Mouse (Mus musculus): ENCODE results near the gene Trim42. TPM values are rescaled to one million over a fixed set of nuclear protein-coding genes. Genes with fewer than 3 reads are reported as not detected.
A peak's percentile ranks its signal among the peaks of the same experiment; 100 is the strongest.

Trim42 gene
- total RNA-seq (2021): under 1 TPM in 1 of 2 experiments, not detected in 1; 0.14 TPM

- intact Hi-C loops (cut with DNase I): no loop called here
Measured at GRCm38 (mm10) chr9:97369591-97369990, at the start of gene Trim42. Gene Trim42, minus strand, starts transcription at chr9:97369958.

GRCm38 (mm10) chr9:97414876-97415668 lies 45.3 kb upstream of the Trim42 start:
- intact Hi-C loops (cut with DNase I): no loop called here
- DNase-seq (ENCODE audit: extremely low spot score in 1 of 2, low spot score in 2 of 2): no peak

More at GRCm38 (mm10) chr9:97369591-97369990, at the start of gene Trim42:
- DNase-seq (ENCODE audit: extremely low spot score in 1 of 2, low spot score in 2 of 2): no peak

- intact Hi-C loops (cut with DNase I): no loop called here
- no peak for DNase-seq (ENCODE audit: extremely low spot score in 1 of 2, low spot score in 2 of 2)
Measured at GRCm38 (mm10) chr9:97408142-97408541, 38.4 kb upstream of the Trim42 start.

GRCm38 (mm10) chr9:97356441-97356840 lies 13.3 kb downstream of the Trim42 start:
- DNase-seq (ENCODE audit: extremely low spot score in 1 of 2, low spot score in 2 of 2): no peak
- intact Hi-C loops (cut with DNase I): no loop called here

DNA sequence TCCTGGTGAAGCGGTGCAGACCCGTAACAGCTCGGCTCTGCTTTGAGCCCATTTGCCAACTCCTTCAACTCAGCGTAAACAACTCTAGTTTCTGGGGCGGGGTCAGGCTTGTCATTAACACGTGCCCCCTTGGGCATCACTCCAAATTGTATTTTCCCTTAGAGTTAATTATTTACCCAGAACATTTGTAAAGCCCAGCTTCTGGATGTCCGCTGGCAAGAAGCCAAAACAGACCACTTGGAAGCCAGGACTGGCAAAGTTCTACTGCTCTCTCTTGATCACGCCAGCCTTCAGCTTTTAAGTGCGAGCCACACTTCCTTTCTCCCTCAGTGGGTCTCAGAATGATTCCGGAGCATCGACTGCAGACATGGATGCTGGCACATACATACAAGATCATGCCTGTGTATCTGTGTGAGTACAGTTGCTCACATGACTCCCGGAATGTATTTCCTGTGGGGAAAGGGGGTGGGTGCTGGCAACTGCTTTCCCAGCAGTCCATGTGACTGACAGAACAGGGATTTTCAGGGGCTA lies 24.9 kb downstream of the Trim42 start:
- DNase-seq (ENCODE audit: extremely low spot score in 1 of 2, low spot score in 2 of 2): peak; percentile 25 to 45
- intact Hi-C loops (cut with DNase I): no loop called here

DNA sequence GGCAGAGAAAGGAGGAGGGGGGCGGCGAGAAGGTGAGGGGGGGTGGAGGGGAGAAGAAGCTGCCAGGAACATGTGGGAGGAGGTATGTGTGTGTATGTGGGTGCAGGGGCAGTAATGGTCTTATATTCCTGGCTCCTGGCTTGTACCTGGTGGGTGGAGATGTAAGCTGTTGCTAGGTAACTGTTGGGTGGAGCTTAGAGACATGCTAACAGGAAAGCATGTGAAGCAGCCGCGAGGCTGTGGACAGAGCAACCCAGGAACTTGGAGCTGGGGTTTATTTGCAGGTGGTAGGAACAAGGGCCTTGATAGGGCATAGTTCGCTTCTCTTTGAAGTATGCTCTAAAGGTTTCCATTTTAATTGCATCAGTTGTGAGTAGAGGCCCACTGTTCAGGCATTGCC lies 28.0 kb downstream of the Trim42 start:
- intact Hi-C loops (cut with DNase I): loop anchor here (2.0 kb wide), 1 partner anchor 19 kb away; no protein-coding TSS in a partner anchor
- no peak for DNase-seq (ENCODE audit: extremely low spot score in 1 of 2, low spot score in 2 of 2)

DNA sequence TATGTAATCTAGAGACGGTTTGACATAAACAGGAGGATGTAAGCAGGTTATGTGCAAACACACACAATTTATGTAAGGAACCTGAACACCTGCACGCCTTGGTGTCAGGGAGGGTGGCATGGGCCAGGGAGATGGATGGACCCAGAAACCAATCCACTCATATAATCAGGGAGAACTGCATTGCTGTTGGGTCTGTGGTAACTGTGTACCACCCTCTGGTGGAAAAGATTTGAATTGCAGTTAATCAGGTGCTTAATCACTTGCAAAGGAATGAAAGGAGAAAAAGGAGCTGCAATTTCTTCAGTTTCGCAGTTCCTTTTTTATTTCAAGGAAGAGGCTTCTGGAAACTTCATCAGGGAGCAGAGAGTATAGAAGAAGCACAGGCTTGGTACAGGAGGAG lies 46.9 kb downstream of the Trim42 start:
- intact Hi-C loops (cut with DNase I): loop anchor here (2.0 kb wide), 1 partner anchor 18 kb away; no protein-coding TSS in a partner anchor
- DNase-seq (ENCODE audit: extremely low spot score in 1 of 2, low spot score in 2 of 2): no peak

GRCm38 (mm10) chr9:97322120-97322519 lies 47.6 kb downstream of the Trim42 start:
- no peak for DNase-seq (ENCODE audit: extremely low spot score in 1 of 2, low spot score in 2 of 2)
- intact Hi-C loops (cut with DNase I): loop anchor here (2.0 kb wide), 1 partner anchor 19 kb away; no protein-coding TSS in a partner anchor

GRCm38 (mm10) chr9:97315421-97316055 lies 54.2 kb downstream of the Trim42 start:
- intact Hi-C loops (cut with DNase I): no loop called here
- DNase-seq (ENCODE audit: extremely low spot score in 1 of 2, low spot score in 2 of 2): peak in 1 of 2 experiments; percentile 27

GRCm38 (mm10) chr9:97311614-97312013 lies 58.1 kb downstream of the Trim42 start:
- intact Hi-C loops (cut with DNase I): no loop called here
- no peak for DNase-seq (ENCODE audit: extremely low spot score in 1 of 2, low spot score in 2 of 2)

DNA sequence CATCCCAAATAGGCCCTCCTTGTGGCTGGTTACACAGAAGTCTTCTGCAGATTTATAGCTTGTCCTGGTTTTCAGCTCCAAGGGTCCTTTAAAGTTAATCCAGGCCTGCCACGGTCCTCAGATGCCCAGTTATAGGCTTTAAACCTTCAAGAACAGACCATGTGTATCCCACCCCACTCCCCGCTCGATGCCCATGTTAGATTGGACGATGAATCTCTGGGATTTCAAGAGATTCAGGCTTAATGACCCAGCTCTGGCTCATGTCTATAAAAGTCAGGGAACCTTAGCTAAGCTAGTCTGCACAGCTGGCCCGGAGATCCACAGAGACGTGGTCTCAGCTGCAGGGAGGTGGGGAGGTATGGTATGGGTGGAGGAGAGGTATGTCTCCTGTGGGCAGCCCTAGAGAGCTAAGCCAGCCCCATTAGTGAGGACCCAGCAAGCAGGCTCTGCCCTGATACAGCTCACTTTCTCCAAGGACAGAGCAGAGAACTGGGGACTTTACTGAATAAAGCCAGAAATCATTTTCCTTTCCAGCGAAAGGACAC lies 60.2 kb downstream of the Trim42 start:
- intact Hi-C loops (cut with DNase I): no loop called here

DNA sequence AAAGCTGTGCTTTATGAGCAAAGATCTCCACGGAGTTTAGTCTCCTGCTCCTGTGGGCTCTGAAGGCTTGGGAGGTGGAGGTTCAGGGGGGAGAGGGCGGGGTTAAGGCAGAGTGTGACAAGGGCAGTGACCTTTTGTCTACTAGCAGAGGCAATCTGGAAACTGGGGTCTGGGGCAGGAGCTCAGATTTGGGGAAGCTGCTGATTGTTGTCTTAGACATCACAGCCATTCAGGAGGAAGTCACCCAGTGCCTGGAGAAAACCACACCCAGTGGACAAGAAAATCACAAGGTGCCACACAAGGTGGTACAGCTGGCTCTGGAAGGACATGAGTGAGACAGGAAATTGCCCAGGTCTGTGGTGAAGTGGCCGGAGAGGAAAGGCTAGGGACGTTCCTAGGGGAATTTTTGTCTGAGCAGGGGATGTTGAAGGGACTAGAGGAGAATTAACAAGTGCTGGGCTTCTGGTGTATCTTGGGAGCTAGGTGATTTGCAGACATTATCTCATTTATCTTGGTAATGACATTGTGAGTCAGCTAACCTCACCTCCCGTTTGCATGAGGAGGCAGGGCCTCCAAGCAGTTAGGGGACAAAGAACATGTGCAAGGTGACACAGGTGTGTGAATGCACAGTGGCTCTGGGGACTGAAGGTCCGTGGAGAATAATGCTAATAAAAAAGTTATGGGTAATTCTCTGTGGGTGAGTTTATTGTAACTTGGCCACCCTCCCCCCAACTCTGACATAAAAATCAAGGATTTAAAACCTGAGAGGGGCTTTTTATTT lies 61.9 kb downstream of the Trim42 start:
- intact Hi-C loops (cut with DNase I): no loop called here
- no peak for DNase-seq (ENCODE audit: extremely low spot score in 1 of 2, low spot score in 2 of 2)

More for the DNA sequence above, 60.2 kb downstream of the Trim42 start:
- DNase-seq (ENCODE audit: extremely low spot score in 1 of 2, low spot score in 2 of 2): no peak
